Mouse (Mus musculus) frontal cortex, adult 2 months (tissue): ENCODE results near the gene Ugt1a9. TPM values are rescaled to one million over a fixed set of nuclear protein-coding genes. Genes with fewer than 3 reads are reported as not detected.

Source experiments
- DNase-seq, 2 experiments: peaks; one replicate each; pipeline ENCODE4 v3.0.0; 2022; ENCODE audit warnings: low spot score in 1 of 2; ENCODE audit errors: extremely low spot score in 1 of 2
- polyA plus RNA-seq: library from polyadenylated mRNA; depleted of rRNA; stranded (reverse); fragments of >200 nt; gene quantifications from 2 replicates; pipeline ENCODE4 v1.2.3, GENCODE M21; 2012

Ugt1a9 gene
- polyA plus RNA-seq, 1 experiment = not detected

DNA sequence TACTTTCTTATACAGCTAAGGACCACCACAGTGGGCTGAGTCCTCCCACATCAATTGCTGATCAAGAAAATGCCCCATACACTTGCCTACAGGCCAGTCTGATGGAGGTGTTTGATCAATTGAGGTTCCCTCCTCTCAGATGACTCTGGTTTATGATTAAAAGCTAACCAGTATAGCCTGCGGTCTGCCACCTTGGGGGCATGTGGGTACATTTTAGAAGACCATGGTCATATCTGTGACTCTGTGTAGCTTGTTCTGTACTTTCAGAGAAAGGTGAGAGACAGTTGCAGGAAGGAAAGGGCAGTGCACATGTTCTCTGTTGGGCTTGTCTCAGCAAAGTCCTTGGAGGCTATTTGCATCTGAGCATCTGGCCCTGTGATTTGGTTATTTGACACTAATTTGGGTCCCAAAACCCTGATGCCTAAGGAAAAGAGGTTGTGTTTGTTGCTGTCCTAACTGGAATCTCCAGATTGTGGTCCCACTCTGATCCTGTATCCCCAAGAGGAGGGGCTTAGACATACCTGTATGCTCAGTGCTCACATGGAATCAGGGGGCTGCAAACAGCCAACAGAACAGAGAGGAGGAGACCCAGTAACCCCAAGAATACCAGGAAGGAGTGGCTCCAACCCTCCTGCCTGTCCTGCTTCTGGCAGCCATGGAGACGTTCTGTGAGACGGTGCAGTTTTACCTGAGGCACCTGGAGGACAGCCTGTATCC is 162.2 kb downstream of the Ugt1a9 start:
- no peak for DNase-seq

DNA sequence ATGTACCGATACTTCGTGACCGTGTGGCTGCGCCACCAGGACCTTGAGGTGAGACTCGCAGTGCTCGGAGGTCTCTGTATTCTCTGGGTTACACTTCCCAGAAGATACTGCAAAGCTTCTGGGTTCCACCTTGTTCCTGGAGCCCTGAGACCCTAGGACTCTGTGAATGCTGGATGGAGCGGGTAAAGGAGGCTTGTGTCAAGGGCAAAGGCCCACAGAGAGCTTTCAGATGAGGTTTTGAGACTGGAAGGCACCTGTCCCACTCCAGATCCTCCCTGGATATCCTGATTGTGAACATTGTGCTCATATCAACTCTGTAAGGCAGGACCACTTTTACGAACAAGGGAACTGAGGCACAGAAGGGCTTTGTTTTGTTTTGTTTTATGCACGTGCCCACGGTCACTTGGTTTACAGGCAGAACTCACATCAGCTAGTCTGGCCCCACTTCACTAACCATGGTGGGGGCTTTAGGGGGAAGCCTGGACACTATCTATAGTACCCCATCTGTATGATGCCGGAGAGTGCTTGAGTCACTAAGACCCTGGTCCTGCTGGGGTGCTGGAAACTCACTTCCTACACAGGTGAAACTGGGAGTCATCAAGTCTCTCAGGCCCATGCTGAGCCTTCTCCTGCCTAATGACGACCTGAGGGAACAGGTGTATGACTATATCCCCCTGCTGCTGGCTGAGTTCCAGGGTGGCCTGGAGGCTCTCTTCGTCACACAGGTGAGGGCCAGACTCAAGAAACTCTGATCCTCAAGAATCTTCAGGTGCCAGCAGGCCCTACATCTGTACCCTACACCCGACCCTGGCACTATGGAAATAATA is 163.0 kb downstream of the Ugt1a9 start:
- no peak for DNase-seq

DNA sequence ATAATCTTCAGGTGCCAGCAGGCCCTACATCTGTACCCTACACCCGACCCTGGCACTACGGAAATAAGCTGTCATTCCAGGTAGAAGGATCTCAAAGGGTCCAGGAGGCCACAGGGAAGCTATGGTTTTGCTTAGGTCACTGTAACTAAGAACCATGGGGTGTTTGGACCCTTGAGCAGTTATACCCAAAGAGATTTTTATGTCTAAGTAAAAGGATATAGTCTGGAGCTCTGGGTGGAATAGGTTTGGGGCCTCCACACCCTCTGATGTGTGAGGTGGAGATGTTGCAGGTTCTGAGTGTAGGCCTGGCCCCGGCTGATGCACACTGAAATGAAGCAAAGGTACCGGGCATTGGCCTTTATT is 163.6 kb downstream of the Ugt1a9 start:
- no peak for DNase-seq

DNA sequence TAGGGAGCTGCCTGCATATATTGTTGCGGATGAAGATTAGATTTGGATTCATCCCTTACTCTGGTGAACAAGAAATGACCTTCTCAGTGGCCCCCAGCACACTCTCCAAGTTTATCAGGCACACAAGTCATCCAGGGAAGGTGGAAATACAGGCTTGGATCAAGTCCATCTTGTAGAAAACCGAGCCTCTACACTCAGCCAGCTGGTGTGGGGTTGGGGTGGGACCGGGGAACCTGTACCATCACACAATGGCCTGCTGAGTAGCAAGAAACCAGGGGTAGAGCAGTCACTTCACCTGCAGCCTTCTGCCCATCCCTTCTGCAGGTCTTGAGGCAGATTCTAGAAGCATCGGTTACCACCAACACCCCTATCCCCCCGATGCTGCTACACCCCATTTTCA is 164.0 kb downstream of the Ugt1a9 start:
- no peak for DNase-seq

DNA sequence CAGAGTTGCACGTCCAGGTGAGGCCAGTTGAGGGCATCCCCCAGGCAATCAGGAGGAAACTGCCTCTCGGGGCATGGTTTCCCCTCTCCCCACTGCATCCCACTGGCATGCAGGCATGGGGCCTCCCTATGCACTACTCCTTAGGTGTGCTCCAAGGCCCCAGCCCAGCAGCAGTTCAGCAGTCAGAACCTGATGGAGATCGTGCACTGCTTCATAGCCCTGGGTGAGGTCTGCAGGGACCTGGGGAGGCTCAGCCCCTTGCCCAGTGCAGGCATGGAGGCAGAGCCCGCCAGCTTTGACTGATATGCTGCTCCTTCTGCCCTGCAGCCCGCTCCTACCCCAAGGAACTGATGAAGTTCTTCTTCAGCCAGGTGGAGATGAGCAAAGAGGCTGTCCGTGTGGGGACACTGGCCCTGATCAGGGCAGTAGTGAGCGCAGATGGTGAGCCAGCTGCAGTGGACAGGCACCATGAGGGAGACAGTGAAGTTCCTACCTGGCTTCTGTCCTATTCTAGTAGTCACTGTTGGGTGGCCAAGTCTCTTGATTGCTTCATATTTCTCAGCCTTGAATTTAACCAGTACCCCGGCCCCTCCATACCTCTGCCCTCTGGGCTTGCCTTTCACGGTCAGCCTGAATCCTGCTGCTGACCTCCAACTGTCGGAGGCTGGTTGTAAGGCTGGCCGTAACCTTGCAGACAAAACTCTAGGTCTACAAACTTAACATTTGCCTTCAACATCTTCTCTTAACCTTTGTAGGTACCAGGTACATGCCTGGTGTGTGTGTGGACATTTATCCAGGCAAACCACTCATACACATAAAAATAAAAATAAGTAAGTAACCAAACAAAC is 164.7 kb downstream of the Ugt1a9 start:
- DNase-seq = no peak

DNA sequence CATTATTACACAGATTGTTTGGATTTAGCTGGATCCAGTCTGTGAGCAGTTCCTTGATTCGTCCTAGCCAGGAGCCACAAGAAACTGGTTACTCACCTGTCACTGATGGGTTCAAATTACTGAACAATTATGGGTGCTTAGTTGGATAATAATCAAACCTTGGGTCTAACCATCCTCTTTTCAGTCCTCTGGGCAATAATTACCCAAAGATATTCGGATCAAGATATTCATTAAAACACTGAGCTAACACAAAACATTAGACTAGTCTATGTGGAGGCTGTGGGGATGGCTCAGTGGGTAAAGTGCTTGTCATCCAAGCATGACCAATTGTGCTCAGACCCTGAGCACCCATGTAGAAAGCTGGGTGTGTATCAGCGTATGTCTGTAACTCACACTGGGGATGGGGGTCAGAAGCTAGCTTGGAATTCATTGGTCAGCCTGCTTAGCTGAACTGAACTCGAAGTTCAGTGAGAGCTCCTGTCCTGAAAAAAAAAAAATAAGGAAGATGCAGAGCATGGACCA is 165.4 kb downstream of the Ugt1a9 start:
- DNase-seq = no peak

DNA sequence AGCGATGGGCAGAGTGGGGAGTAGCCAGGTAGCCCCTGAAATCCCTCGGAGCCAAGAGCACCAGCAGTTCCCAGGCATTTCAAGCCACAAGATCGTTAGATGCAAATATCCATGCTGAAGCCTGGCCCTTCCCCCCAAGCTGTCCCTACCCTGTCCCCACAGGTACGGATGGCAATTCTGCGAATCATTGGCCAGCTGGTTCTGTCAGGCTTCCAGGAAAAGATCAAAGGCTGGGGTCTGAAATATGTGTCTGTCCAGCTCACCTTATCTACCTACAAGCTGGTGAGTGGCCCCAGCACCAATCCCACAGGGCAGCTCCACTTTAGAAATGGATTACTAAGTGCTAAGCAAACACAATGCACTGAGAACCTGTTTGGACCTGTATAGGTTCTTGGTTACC is 166.7 kb downstream of the Ugt1a9 start:
- no peak for DNase-seq

DNA sequence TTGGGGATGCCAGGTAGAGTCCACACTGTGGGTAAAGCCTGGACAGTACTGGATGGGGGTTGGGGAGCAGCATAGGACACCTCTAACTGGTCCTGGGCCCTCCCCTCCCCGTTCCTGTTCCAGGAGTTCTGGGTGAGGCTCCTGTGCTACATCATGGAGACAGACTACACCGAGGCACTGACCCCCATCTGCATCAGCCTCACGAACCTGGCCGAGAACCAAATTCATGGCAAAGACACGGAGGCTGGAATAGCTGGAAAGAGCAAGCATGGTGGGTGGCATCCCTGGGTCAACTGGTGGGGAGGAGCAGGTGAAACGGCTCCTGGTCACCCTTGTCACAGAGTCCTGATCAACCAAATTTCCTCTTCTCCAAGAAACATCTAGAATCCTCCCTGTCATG is 168.2 kb downstream of the Ugt1a9 start:
- DNase-seq = no peak

DNA sequence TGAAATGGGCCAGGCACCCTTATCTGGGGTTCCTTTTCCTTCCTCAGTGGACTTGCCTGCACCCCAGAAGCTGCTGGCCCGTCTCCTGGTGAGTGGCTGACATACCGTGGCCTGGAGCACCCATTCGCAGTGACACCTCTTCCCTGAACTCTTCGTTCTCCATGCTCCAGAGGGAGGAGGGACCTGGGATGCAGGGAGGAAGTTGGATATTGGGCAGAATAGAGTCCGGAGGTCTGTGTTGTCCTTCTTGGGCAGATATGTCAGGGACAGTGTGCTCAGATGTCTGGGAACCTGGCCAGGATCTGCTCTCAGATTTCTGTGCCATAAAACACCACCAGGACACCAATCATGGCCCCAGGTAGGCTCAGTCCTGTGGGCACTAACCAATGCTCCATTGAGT is 169.5 kb downstream of the Ugt1a9 start:
- no peak for DNase-seq

DNA sequence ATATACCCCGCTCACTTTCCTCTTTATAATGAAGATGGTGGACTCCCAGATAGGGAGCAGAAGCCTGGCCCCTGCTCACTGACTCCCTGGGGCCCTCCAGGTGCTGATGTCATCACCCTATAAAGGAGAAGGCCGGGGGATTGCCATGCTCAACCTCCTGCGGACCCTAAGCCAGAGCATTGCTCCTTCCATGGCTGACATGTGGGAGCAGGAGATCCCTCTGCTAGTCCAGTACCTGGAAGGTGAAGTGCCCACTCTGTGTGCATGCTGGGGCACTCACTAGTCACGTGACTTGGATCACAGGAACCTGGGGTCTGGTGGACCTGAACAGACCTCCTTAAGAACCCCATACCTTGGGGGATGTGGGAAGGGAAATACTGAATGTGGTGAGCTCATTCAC is 170.0 kb downstream of the Ugt1a9 start:
- no peak for DNase-seq

DNA sequence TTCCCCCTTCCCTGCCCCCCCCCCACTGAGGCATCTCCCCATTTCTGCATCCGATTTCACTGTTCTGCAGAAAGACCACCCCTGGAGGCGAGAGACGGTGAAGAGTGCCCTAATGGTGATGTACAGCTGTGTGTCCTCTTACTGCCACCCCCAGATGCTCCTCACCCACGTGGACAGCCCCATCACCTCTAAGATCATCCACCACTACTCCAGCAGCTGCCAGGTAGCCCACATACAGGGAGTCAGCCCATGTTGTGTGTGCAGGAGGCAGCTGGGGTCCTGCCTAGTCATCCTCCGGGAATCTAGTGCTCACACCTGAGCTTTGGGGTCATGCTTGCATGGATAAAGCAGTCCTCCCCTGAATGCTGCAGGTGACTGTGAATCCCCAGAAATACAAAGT is 173.3 kb downstream of the Ugt1a9 start:
- no peak for DNase-seq

DNA sequence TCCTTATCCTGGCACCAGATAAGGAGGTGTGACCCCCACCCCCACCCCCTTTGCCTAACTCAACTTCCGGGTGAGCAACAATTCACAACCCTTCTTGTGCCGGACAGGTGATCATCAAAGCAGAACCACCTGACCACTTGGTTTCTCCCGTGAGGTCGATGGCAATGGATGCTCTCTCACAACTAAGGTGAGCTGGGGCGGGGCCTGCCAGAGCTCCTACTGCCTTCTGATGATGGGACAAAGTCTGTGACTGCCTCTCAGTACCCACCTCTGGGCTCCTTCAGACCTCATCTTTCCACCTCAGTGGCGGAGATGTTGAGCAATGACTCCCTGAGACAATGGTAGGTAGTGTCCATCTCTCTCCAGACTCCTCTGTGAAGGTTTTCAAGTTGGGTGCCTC is 175.3 kb downstream of the Ugt1a9 start:
- DNase-seq = no peak

DNA sequence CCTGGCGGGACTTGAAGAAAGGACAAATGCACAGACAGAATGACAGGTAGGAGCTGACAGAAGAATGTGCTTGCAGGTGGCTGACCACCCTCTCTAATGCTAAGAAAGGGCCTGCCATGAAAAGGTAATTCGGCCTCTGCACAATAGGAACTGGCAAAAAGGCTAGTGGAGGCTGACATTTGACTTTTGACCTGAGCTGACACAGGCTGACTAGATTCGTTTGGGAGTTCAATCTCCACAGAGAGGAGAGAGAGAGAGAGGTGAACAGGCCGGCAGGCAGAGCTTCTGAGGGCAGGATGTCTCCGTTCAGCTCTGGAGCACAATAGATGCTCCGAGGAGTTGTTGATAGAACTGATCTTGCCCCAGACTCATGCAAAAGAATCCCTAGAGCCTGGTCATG is 175.8 kb downstream of the Ugt1a9 start:
- no peak for DNase-seq

DNA sequence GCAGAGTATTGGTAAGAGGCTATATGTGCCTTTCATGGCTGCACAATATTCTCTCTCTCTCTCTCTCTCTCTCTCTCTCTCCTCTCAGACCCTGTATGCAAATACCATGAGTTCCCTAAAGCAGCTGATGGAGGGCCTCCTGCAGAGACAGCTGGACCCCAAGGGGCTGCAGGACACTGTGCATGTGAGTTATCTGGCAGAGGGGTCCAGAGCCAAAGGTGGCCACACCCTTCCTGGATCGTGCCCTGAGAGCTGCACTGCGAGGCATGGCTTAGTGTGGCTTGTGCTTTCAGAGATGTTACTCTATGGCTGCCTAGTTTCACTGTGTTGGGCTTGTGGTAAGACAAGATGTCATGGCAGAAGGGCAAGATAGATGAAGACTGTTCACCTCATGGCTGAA is 177.1 kb downstream of the Ugt1a9 start:
- no peak for DNase-seq

DNA sequence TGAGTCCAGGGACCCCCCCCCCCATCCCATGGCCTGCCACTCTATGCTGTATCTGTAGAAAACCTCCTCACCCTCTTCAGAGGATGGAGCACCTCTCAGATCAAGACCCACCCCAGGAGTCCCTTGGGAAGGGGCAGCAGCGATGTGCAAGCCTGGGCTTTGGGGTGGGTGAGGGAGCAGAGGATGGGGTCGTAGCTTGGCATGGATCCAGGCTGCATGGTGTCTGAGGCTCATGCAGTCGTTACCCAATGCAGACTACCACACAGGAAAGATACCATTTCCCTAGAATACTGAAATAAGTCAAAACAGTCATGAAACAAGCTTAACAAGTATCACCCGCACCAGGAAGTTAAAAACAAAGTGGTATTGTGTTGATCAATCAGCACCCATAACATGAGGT is 178.1 kb downstream of the Ugt1a9 start:
- no peak for DNase-seq

DNA sequence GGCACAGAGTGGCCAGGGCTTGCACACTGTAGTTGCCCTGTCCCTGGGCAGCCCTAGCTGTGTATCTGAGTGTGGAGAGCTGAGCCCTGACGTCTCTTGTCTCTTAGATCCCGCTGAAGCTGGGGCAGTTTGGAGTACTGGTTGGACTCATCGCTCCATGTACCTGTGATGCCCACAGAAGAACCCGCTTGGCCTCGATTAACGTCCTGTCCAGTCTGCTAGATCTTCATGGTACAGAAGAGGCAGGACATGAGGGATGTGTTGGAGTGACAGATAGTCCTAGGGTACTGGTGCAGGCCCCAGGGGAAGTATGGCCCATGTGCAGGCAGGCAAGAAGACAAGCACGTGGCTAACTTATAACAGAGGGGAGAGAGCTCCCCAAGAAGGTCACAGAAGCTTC is 179.0 kb downstream of the Ugt1a9 start:
- no peak for DNase-seq

DNA sequence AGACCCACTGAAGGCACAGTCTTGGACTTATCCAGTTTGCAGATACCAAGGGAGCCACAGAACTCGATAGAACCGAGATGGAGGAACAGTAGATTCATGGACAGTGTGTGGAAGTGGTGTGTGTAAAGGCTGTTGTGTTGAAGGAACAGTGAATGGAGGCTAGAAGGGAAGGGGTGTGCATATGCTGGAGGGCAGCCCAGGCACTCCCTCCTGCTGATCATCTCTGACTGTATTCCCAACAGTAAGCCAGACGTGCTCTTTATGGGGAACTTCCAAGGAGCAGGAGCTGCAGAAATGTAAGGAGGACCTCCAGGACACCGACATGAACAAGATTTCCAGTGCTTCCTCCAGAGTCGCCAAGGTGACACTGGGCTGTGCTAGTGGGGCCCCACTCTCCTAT is 179.4 kb downstream of the Ugt1a9 start:
- no peak for DNase-seq

DNA sequence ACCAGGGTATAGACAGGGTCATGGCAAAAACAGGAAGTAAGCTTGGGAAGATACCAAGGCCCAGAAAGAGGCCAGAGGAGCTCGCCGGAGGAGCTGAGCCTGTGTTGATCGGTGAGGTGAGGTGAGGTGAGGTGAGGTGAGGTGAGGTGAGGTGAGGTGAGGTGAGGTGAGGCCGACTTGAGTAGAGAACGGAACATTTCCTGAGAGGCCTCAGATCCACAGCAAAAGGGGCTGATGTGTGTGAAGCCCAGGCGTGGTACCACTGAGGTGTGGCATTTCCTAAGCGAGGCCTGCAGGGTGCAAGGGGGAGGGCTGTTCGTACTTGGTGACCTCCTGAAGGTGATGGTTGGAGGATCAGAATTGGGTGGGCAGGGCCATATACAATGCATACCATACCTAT is 182.5 kb downstream of the Ugt1a9 start:
- DNase-seq = no peak

DNA sequence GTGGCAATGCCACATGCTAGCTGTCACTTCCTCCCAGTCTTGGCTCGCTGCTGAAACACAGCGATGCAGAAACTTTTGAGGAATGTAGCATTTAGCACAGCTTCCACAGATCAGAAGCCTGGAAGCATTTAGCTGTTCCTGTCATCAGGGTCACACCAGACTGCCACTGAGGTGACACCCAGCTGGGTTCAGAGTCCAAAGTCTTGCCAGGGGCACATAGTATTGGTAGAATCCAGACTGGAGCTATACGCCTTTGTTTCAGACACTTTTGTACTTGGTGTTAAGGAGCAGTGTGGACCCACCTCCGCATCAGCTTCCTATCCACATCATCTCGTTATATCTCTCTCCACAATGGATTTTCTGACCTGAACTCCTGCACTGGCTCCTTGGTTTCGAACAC is 182.9 kb downstream of the Ugt1a9 start:
- no peak for DNase-seq

DNA sequence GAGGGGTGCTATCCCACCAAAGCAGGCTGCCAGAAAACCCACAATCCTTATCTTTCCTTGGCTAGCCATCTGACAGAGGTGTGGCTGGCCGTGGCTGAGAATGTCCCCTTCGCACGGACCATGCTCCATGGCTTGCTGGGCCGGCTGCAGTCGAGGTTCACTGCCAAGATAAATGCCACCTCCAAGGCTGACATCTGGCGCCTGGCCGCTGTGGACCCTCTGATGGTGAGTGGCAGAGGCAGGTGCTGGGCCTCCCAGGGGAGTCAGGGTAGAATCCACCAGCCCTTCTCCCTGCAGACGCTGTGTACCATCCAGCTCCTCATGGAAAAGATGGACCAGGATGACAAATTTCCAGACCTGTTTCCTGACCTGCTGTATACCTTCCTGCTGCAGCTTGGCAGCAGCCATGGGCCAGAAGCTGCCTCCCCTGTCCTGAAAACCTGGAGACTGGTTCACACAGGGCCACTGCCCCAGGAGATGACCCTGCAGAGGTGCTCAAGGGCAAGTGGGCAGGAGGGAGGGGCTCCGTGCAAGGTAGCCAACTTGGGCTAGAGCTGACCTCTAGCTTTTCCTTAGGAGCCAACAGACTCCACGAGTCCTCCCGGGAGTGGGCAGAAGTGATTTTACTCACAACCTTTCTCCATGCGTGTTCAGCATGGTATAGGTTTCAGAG is 184.3 kb downstream of the Ugt1a9 start:
- DNase-seq = no peak

DNA sequence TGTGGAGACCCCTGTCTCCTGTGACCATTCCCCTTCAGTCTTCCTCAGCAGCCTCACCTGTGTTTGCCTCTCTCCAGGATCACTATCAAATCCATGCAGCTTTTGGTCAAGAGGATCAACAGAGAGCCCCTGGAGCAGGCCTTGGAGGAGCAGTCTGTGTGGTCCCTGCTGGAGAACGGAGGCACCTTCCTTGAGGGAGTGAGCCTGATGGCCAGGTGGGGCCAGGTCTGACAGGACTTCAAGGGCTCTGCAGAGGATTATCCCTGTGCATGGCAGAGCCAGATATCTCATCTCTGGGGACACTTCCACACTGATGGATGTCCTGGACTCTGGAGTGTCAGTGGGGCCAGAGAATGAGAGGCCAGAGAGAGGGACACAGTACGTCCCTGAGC is 184.9 kb downstream of the Ugt1a9 start:
- DNase-seq = no peak
